Mouse (Mus musculus): Measurements from ENCODE around the gene Gm973.

DNA sequence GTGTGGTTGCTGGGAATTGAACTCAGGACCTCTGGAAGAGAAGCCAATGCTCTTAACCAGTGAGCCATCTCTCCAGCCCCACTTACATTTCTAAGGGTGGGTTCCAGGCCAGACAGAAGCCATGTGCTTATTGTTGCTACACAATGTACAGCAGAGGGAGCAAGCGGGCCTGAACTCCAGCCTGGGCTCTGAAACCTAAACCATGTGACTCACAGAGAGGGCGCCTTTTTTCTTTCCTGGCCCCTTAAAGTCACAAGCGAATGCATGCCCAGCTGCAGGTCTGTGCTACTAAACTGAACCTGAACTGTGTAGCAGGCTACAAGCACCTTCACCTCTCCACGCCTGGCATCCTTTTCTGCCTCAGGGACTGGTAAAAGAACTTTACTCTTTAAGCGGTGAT lies 92.9 kb downstream of the Gm973 start:
- TF ChIP-seq POLR2A (IDR thresholded peaks at IDR 0.05; ENCODE audit: borderline replicate concordance, extremely low read depth, insufficient read depth, insufficient read length, poor library complexity, severe bottlenecking) (no peak), CTCF (IDR thresholded peaks at IDR 0.05; ENCODE audit: borderline replicate concordance, extremely low read depth, insufficient read depth, insufficient read length) (no peak)

All from brain, embryonic 14.5 days (tissue).